Mouse (Mus musculus): ENCODE measurements at regions not wholly inside any gene's neighbourhood (a gene's known extent, or its start where the extent isn't known, plus 50 kb on each side); places are given as distances from the start of the nearest gene placed in this dataset.

- ATAC-seq (ENCODE audit: low read depth), result no peak
- WGBS (ENCODE audit: insufficient replicate concordance), result 67% methylated on average over 6 of the region's 6 CpGs
- H3K4me3 ChIP-seq (ENCODE audit: low read depth, low read length), result no peak overlapping the region
- H3K9ac ChIP-seq (ENCODE audit: low read depth, low read length), result no peak overlapping the region
- no peak overlapping the region for H3K27ac ChIP-seq (ENCODE audit: low read length)
- no peaks in the 10 kb centered on the region for H3K27me3 ChIP-seq (ENCODE audit: control insufficient read depth, insufficient read depth, low read depth, low read length)
- no peaks in the 10 kb centered on the region for H3K4me1 ChIP-seq (ENCODE audit: control insufficient read depth, low read depth, low read length)
- no peaks in the 10 kb centered on the region for H3K9me3 ChIP-seq (replicated peaks; ENCODE audit: control insufficient read depth, low read length)
- H3K4me2 ChIP-seq (ENCODE audit: low read depth, low read length), result no peak overlapping the region
- H3K36me3 ChIP-seq (ENCODE audit: control insufficient read depth, insufficient read depth), result no peaks in the 10 kb centered on the region
These were observed 94.2 kb upstream of the Irf2bp2 start for GRCm38 (mm10) chr8:126688014-126688413.

- ATAC-seq (ENCODE audit: low read depth), result no peak
- H3K9ac ChIP-seq (ENCODE audit: low read depth, low read length), result no peak overlapping the region
- H3K4me3 ChIP-seq (ENCODE audit: low read depth, low read length), result no peak overlapping the region
- no peaks in the 10 kb centered on the region for H3K9me3 ChIP-seq (replicated peaks; ENCODE audit: control insufficient read depth, low read length)
- no peaks in the 10 kb centered on the region for H3K27me3 ChIP-seq (ENCODE audit: control insufficient read depth, insufficient read depth, low read depth, low read length)
- no peaks in the 10 kb centered on the region for H3K36me3 ChIP-seq (ENCODE audit: control insufficient read depth, insufficient read depth)
- no peak overlapping the region for H3K4me2 ChIP-seq (ENCODE audit: low read depth, low read length)
- WGBS (ENCODE audit: insufficient replicate concordance), result 63% methylated on average over 4 of the region's 4 CpGs
- no peak overlapping the region for H3K27ac ChIP-seq (ENCODE audit: low read length)
- H3K4me1 ChIP-seq (ENCODE audit: control insufficient read depth, low read depth, low read length), result no peaks in the 10 kb centered on the region
These were observed 93.0 kb upstream of the Irf2bp2 start for GRCm38 (mm10) chr8:126686827-126687226.

- Histone ChIP-seq H3K4me3 (ENCODE audit: low read depth, low read length) (no peak overlapping the region), H3K9me3 (replicated peaks; ENCODE audit: control insufficient read depth, low read length) (no peaks in the 10 kb centered on the region), H3K4me2 (ENCODE audit: low read depth, low read length) (no peak overlapping the region), H3K27ac (ENCODE audit: low read length) (no peak overlapping the region), H3K4me1 (ENCODE audit: control insufficient read depth, low read depth, low read length) (no peaks in the 10 kb centered on the region), H3K27me3 (ENCODE audit: control insufficient read depth, insufficient read depth, low read depth, low read length) (no peaks in the 10 kb centered on the region), H3K36me3 (ENCODE audit: control insufficient read depth, insufficient read depth) (no peaks in the 10 kb centered on the region), H3K9ac (ENCODE audit: low read depth, low read length) (no peak overlapping the region)
- no peak for ATAC-seq (ENCODE audit: low read depth)
- WGBS (ENCODE audit: insufficient replicate concordance), result 66% methylated on average over 6 of the region's 6 CpGs
These were observed 91.6 kb upstream of the Irf2bp2 start for GRCm38 (mm10) chr8:126685365-126685764.

- H3K9me3 ChIP-seq (replicated peaks; ENCODE audit: control insufficient read depth, low read length), result no peaks in the 10 kb centered on the region
- H3K27me3 ChIP-seq (ENCODE audit: control insufficient read depth, insufficient read depth, low read depth, low read length), result no peaks in the 10 kb centered on the region
- no peak overlapping the region for H3K4me3 ChIP-seq (ENCODE audit: low read depth, low read length)
- no peak for ATAC-seq (ENCODE audit: low read depth)
- no peak overlapping the region for H3K9ac ChIP-seq (ENCODE audit: low read depth, low read length)
- no peak overlapping the region for H3K4me2 ChIP-seq (ENCODE audit: low read depth, low read length)
- no peak overlapping the region for H3K27ac ChIP-seq (ENCODE audit: low read length)
- 21% methylated on average over 4 of the region's 4 CpGs for WGBS (ENCODE audit: insufficient replicate concordance)
- no peaks in the 10 kb centered on the region for H3K4me1 ChIP-seq (ENCODE audit: control insufficient read depth, low read depth, low read length)
- H3K36me3 ChIP-seq (ENCODE audit: control insufficient read depth, insufficient read depth), result no peaks in the 10 kb centered on the region
These were observed 90.2 kb upstream of the Irf2bp2 start for GRCm38 (mm10) chr8:126683950-126684349.

GRCm38 (mm10) chr8:126683555-126683947 is 89.8 kb upstream of the Irf2bp2 start:
- Histone ChIP-seq H3K9ac (ENCODE audit: low read depth, low read length) (no peak overlapping the region), H3K4me3 (ENCODE audit: low read depth, low read length) (no peak overlapping the region), H3K4me2 (ENCODE audit: low read depth, low read length) (no peak overlapping the region), H3K9me3 (replicated peaks; ENCODE audit: control insufficient read depth, low read length) (no peaks in the 10 kb centered on the region), H3K4me1 (ENCODE audit: control insufficient read depth, low read depth, low read length) (no peaks in the 10 kb centered on the region), H3K36me3 (ENCODE audit: control insufficient read depth, insufficient read depth) (no peaks in the 10 kb centered on the region), H3K27ac (ENCODE audit: low read length) (no peak overlapping the region), H3K27me3 (ENCODE audit: control insufficient read depth, insufficient read depth, low read depth, low read length) (no peaks in the 10 kb centered on the region)
- WGBS (ENCODE audit: insufficient replicate concordance), result 49% methylated on average over 2 of the region's 2 CpGs
- ATAC-seq (ENCODE audit: low read depth), result no peak

GRCm38 (mm10) chr8:126682817-126683554 is 89.2 kb upstream of the Irf2bp2 start:
- Histone ChIP-seq H3K4me1 (ENCODE audit: control insufficient read depth, low read depth, low read length) (no peaks in the 10 kb centered on the region), H3K27me3 (ENCODE audit: control insufficient read depth, insufficient read depth, low read depth, low read length) (no peaks in the 10 kb centered on the region), H3K27ac (ENCODE audit: low read length) (no peak overlapping the region), H3K9me3 (replicated peaks; ENCODE audit: control insufficient read depth, low read length) (no peaks in the 10 kb centered on the region), H3K4me3 (ENCODE audit: low read depth, low read length) (no peak overlapping the region), H3K4me2 (ENCODE audit: low read depth, low read length) (no peak overlapping the region), H3K9ac (ENCODE audit: low read depth, low read length) (no peak overlapping the region), H3K36me3 (ENCODE audit: control insufficient read depth, insufficient read depth) (no peaks in the 10 kb centered on the region)
- WGBS (ENCODE audit: insufficient replicate concordance), result 61% methylated on average over 9 of the region's 9 CpGs
- ATAC-seq (ENCODE audit: low read depth), result no peak

GRCm38 (mm10) chr8:126681948-126682651 is 88.3 kb upstream of the Irf2bp2 start:
- Histone ChIP-seq H3K27ac (ENCODE audit: low read length) (no peak overlapping the region), H3K9me3 (replicated peaks; ENCODE audit: control insufficient read depth, low read length) (no peaks in the 10 kb centered on the region), H3K9ac (ENCODE audit: low read depth, low read length) (no peak overlapping the region), H3K4me2 (ENCODE audit: low read depth, low read length) (no peak overlapping the region), H3K4me3 (ENCODE audit: low read depth, low read length) (no peak overlapping the region), H3K27me3 (ENCODE audit: control insufficient read depth, insufficient read depth, low read depth, low read length) (no peaks in the 10 kb centered on the region), H3K36me3 (ENCODE audit: control insufficient read depth, insufficient read depth) (no peaks in the 10 kb centered on the region), H3K4me1 (ENCODE audit: control insufficient read depth, low read depth, low read length) (no peaks in the 10 kb centered on the region)
- ATAC-seq (ENCODE audit: low read depth), result no peak
- WGBS (ENCODE audit: insufficient replicate concordance), result 68% methylated on average over 6 of the region's 6 CpGs

- no peak for ATAC-seq (ENCODE audit: low read depth)
These were observed 84.4 kb upstream of the Irf2bp2 start for GRCm38 (mm10) chr8:126678004-126678751.

GRCm38 (mm10) chr8:126675153-126675552 is 81.4 kb upstream of the Irf2bp2 start:
- no peak overlapping the region for H3K27ac ChIP-seq (ENCODE audit: low read length)
- no peak overlapping the region for H3K4me3 ChIP-seq (ENCODE audit: low read depth, low read length)
- H3K27me3 ChIP-seq (ENCODE audit: control insufficient read depth, insufficient read depth, low read depth, low read length), result no peaks in the 10 kb centered on the region
- ATAC-seq (ENCODE audit: low read depth), result no peak
- no peaks in the 10 kb centered on the region for H3K36me3 ChIP-seq (ENCODE audit: control insufficient read depth, insufficient read depth)
- no peak overlapping the region for H3K4me2 ChIP-seq (ENCODE audit: low read depth, low read length)
- H3K9me3 ChIP-seq (replicated peaks; ENCODE audit: control insufficient read depth, low read length), result no peaks in the 10 kb centered on the region
- 67% methylated on average over 2 of the region's 2 CpGs for WGBS (ENCODE audit: insufficient replicate concordance)
- no peak overlapping the region for H3K9ac ChIP-seq (ENCODE audit: low read depth, low read length)
- no peaks in the 10 kb centered on the region for H3K4me1 ChIP-seq (ENCODE audit: control insufficient read depth, low read depth, low read length)

More at GRCm38 (mm10) chr8:126678004-126678751, 84.4 kb upstream of the Irf2bp2 start:
- no peaks in the 10 kb centered on the region for H3K27me3 ChIP-seq (ENCODE audit: control insufficient read depth, insufficient read depth, low read depth, low read length)
- no peak overlapping the region for H3K4me2 ChIP-seq (ENCODE audit: low read depth, low read length)
- H3K27ac ChIP-seq (ENCODE audit: low read length), result no peak overlapping the region
- no peaks in the 10 kb centered on the region for H3K36me3 ChIP-seq (ENCODE audit: control insufficient read depth, insufficient read depth)
- no peak overlapping the region for H3K4me3 ChIP-seq (ENCODE audit: low read depth, low read length)
- H3K4me1 ChIP-seq (ENCODE audit: control insufficient read depth, low read depth, low read length), result no peaks in the 10 kb centered on the region
- no peak overlapping the region for H3K9ac ChIP-seq (ENCODE audit: low read depth, low read length)
- 71% methylated on average over 13 of the region's 13 CpGs for WGBS (ENCODE audit: insufficient replicate concordance)
- no peaks in the 10 kb centered on the region for H3K9me3 ChIP-seq (replicated peaks; ENCODE audit: control insufficient read depth, low read length)
